28 mouse cellular contexts compared by ENCODE assay signal in the genomic region with DNA sequence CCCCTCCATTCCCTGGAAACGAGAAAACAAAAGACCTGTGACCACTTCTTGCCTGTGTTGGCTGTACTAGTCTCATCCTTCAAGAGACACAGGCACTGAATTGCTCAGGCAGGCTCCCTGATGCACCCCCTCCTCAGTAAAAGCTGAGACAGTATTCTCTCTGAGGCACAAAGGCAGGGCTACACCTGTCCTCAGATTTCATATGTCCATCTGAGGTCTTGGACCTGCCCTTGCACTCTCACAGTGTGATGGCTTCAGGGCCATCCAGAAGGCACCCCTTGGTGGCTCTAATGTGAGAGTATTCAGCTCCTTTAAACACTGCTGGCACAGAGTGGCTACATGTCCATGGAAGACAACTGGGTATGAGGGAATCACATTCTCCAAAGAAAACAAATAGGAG. TPM values are rescaled to one million over a fixed set of nuclear protein-coding genes. Genes with fewer than 3 reads are reported as not detected.
DNase-seq lines count a peak whose midpoint lies in the region; ATAC-seq lines count a peak whose summit lies in the region.
"Had no signal": no experiment of that assay in that cellular context is flagged by ENCODE, and none has a peak within 500 bp of the region (broad histone marks: within the 10 kb centered on the region; RNA-seq: fewer than 3 reads in every experiment).

No protein-coding gene starts in this region.

- H3K9me3 ChIP-seq in heart, embryonic 13.5 days, result no peaks in the 10 kb centered on the region
- no peaks in the 10 kb centered on the region for H3K9me3 ChIP-seq in midbrain, embryonic 11.5 days (ENCODE audit: control insufficient read depth, low read length)
- H3K9me3 ChIP-seq in midbrain, embryonic 16.5 days (replicated peaks; ENCODE audit: control insufficient read depth, low read length, poor library complexity, severe bottlenecking), result no peaks in the 10 kb centered on the region
- H3K9me3 ChIP-seq: embryonic facial prominence, embryonic 10.5 days; embryonic facial prominence, embryonic 13.5 days; forebrain, embryonic 12.5 days; forebrain, embryonic 15.5 days; G1E had no signal

- peak overlapping the region; percentile 2; the same call in 1 of the 2 replicates for H3K27ac ChIP-seq in heart, embryonic 13.5 days (replicated peaks)
- no peak overlapping the region for H3K27ac ChIP-seq in midbrain, embryonic 11.5 days (ENCODE audit: low read depth, low read length)
- H3K27ac ChIP-seq in midbrain, embryonic 16.5 days (ENCODE audit: low read length), result no peak overlapping the region
- H3K27ac ChIP-seq: embryonic facial prominence, embryonic 10.5 days; embryonic facial prominence, embryonic 13.5 days; forebrain, embryonic 12.5 days; forebrain, embryonic 15.5 days; hindbrain, embryonic 14.5 days; hindbrain, postnatal 0 days had no signal

- intact Hi-C loops in heart, postnatal 14 days (cut with DNase I), result no loop called here
- intact Hi-C loops in left cerebral cortex, postnatal 4 days (cut with DNase I), result no loop called here

- no peaks in the 10 kb centered on the region for H3K27me3 ChIP-seq in heart, embryonic 13.5 days (replicated peaks)
- H3K27me3 ChIP-seq in midbrain, embryonic 11.5 days (ENCODE audit: control insufficient read depth, insufficient read depth, low read length), result no peaks in the 10 kb centered on the region
- H3K27me3 ChIP-seq in midbrain, embryonic 16.5 days (ENCODE audit: control insufficient read depth, insufficient read depth, low read depth, low read length), result no peaks in the 10 kb centered on the region
- H3K27me3 ChIP-seq: CH12.LX; embryonic facial prominence, embryonic 13.5 days; forebrain, embryonic 12.5 days; forebrain, embryonic 15.5 days; Patski had no signal

- no peak overlapping the region for H3K4me3 ChIP-seq in heart, embryonic 13.5 days
- H3K4me3 ChIP-seq in midbrain, embryonic 11.5 days (ENCODE audit: low read depth, low read length), result no peak overlapping the region
- H3K4me3 ChIP-seq in midbrain, embryonic 16.5 days (ENCODE audit: low read depth, low read length), result no peak overlapping the region
- H3K4me3 ChIP-seq: embryonic facial prominence, embryonic 10.5 days; embryonic facial prominence, embryonic 13.5 days; erythroblast, embryonic 14.5 days; forebrain, embryonic 12.5 days; forebrain, embryonic 15.5 days had no signal

- 58% methylated on average over 1 of the region's 1 CpGs for WGBS in heart, embryonic 13.5 days
- 52% methylated on average over 1 of the region's 1 CpGs for WGBS in midbrain, embryonic 11.5 days
- WGBS in midbrain, embryonic 16.5 days, result 71% methylated on average over 1 of the region's 1 CpGs

- no peak for DNase-seq in heart, postnatal 14 days
- peak; percentile 47 for DNase-seq in midbrain, embryonic 11.5 days (ENCODE audit: low spot score, missing footprints)
- peak; percentile 69 for DNase-seq in adipocyte (ENCODE audit: low spot score)
- no peak for DNase-seq in left cerebral cortex, postnatal 4 days
- DNase-seq: adrenal gland, adult 8-10 months; adrenal gland, postnatal 25 days; B cell, adult 2 months; cerebellum, adult 11-12 months; cerebellum, adult 8-10 months; cerebellum, postnatal 10 days; cerebellum, postnatal 36 days; embryo, embryonic 11 days; gastrocnemius, postnatal 25 days; heart, adult 18-20 months; heart, postnatal 36 days had no signal

- H3K4me1 ChIP-seq in heart, embryonic 13.5 days, result peaks cover 94% of the 10 kb centered on the region
- no peaks in the 10 kb centered on the region; the same call in 1 of the 2 replicates for H3K4me1 ChIP-seq in midbrain, embryonic 11.5 days (ENCODE audit: control insufficient read depth, insufficient read depth, low read length)
- H3K4me1 ChIP-seq in midbrain, embryonic 16.5 days (ENCODE audit: control insufficient read depth, insufficient read depth, low read length), result no peaks in the 10 kb centered on the region

- ATAC-seq in heart, embryonic 13.5 days (ENCODE audit: extremely low read depth, insufficient number of reproducible peaks, low FRiP score, low TSS enrichment), result no peak
- no peak for ATAC-seq in midbrain, embryonic 11.5 days (ENCODE audit: low FRiP score)
- no peak for ATAC-seq in midbrain, embryonic 16.5 days
- ATAC-seq: forebrain, embryonic 15.5 days; hindbrain, postnatal 0 days; inflammation-experienced regulatory T-cells, adult 6 months; Patski had no signal

- H3K4me2 ChIP-seq in heart, embryonic 13.5 days, result no peak overlapping the region
- H3K4me2 ChIP-seq in midbrain, embryonic 11.5 days, result no peak overlapping the region
- H3K4me2 ChIP-seq in midbrain, embryonic 16.5 days (ENCODE audit: low read length), result no peak overlapping the region
- H3K4me2 ChIP-seq: embryonic facial prominence, embryonic 13.5 days; forebrain, embryonic 12.5 days; forebrain, embryonic 15.5 days; hindbrain, embryonic 14.5 days had no signal

- H3K36me3 ChIP-seq in heart, embryonic 13.5 days, result no peaks in the 10 kb centered on the region
- no peaks in the 10 kb centered on the region for H3K36me3 ChIP-seq in midbrain, embryonic 11.5 days (ENCODE audit: control insufficient read depth, insufficient read depth, low read length)
- H3K36me3 ChIP-seq in midbrain, embryonic 16.5 days (ENCODE audit: control insufficient read depth, insufficient read depth, low read length), result no peaks in the 10 kb centered on the region
- H3K36me3 ChIP-seq: embryonic facial prominence, embryonic 13.5 days; forebrain, embryonic 12.5 days; forebrain, embryonic 15.5 days; G1E had no signal

- peak overlapping the region; percentile 38; the same call in 1 of the 2 replicates for H3K9ac ChIP-seq in heart, embryonic 13.5 days
- no peak overlapping the region for H3K9ac ChIP-seq in midbrain, embryonic 11.5 days (ENCODE audit: low read length)
- no peak overlapping the region for H3K9ac ChIP-seq in midbrain, embryonic 16.5 days (ENCODE audit: low read depth, low read length)
- H3K9ac ChIP-seq: embryonic facial prominence, embryonic 13.5 days; forebrain, embryonic 12.5 days; forebrain, embryonic 15.5 days; hindbrain, embryonic 14.5 days had no signal

RNA-seq across cellular contexts. Expression of gene Cux1, which starts 32.1 kb away (rescaled TPM):
- polyA plus RNA-seq in heart, embryonic 13.5 days (2015; fragmentation: Nextera tagmentation; extraction: Ambion mirVana), result 68.9 and 70.8 TPM in 2 replicates
- total RNA-seq in heart, postnatal 14 days (2021), result 100 to 1,000 TPM; 106 to 108 TPM
- polyA plus RNA-seq in midbrain, embryonic 11.5 days (2014; fragmentation: Nextera tagmentation; extraction: Ambion mirVana), result 117 and 130 TPM in 2 replicates
- 109 and 117 TPM in 2 replicates for polyA plus RNA-seq in midbrain, embryonic 16.5 days (2015; fragmentation: Nextera tagmentation; extraction: Ambion mirVana)
- total RNA-seq in left cerebral cortex, postnatal 4 days (2021), result 100 to 1,000 TPM; 163 to 173 TPM

Comparison
In these comparisons a context has a peak if more than half of its experiments do, and no peak if none do; other contexts are left out.
1. DNase-seq: peak in midbrain, embryonic 11.5 days (single experiment) and adipocyte (single experiment); none in heart, postnatal 14 days (0 of 2) and left cerebral cortex, postnatal 4 days (single experiment).